8 mouse cellular contexts compared by ENCODE assay signal in genomic region chr4:152178916-152179705, GRCm38 (mm10). TPM values are rescaled to one million over a fixed set of nuclear protein-coding genes. Genes with fewer than 3 reads are reported as not detected.
DNase-seq lines count a peak whose midpoint lies in the region; ATAC-seq and TF ChIP-seq lines count a peak whose summit lies in the region.

No protein-coding gene starts in this region.

- ATAC-seq in heart, embryonic 13.5 days (ENCODE audit: extremely low read depth, insufficient number of reproducible peaks, low FRiP score, low TSS enrichment) = no peak
- no peak for ATAC-seq in liver, embryonic 12.5 days
- no peak; the same call in 1 of the 2 replicates for ATAC-seq in stomach, embryonic 16.5 days (ENCODE audit: insufficient read depth, low FRiP score)

- WGBS in heart, embryonic 13.5 days = 33% methylated on average over 16 of the region's 16 CpGs
- 20% methylated on average over 16 of the region's 16 CpGs for WGBS in liver, embryonic 12.5 days (ENCODE audit: insufficient replicate concordance)
- WGBS in stomach, embryonic 16.5 days = 33% methylated on average over 16 of the region's 16 CpGs

- no peak for TF ChIP-seq POLR2A in embryonic fibroblast, embryonic 13.5 days (IDR thresholded peaks at IDR 0.05; ENCODE audit: low read depth, low read length)

- peak overlapping the region; percentile 68 for H3K4me3 ChIP-seq in heart, embryonic 13.5 days
- H3K4me3 ChIP-seq in E14TG2a.4 (replicated peaks; ENCODE audit: low read length) = peak overlapping the region; percentile 94
- peak overlapping the region; percentile 93 for H3K4me3 ChIP-seq in embryonic fibroblast, embryonic 13.5 days (ENCODE audit: insufficient read depth, low read length)
- H3K4me3 ChIP-seq in liver, embryonic 12.5 days = peak overlapping the region; percentile 77
- peak overlapping the region; percentile 69 for H3K4me3 ChIP-seq in stomach, embryonic 16.5 days (replicated peaks; ENCODE audit: low read length)

- H3K27me3 ChIP-seq in heart, embryonic 13.5 days (replicated peaks) = peaks cover 33% of the 10 kb centered on the region
- H3K27me3 ChIP-seq in E14TG2a.4 (ENCODE audit: insufficient read depth, low read length) = peaks cover 41% of the 10 kb centered on the region
- peaks cover 20% of the 10 kb centered on the region for H3K27me3 ChIP-seq in liver, embryonic 12.5 days (replicated peaks)
- peaks cover 15% of the 10 kb centered on the region; the same call in 1 of the 2 replicates for H3K27me3 ChIP-seq in stomach, embryonic 16.5 days (ENCODE audit: control insufficient read depth, insufficient read depth, low read length)

- H3K36me3 ChIP-seq in heart, embryonic 13.5 days = no peaks in the 10 kb centered on the region
- H3K36me3 ChIP-seq in E14TG2a.4 (ENCODE audit: insufficient read depth, low read length) = peaks cover 45% of the 10 kb centered on the region
- H3K36me3 ChIP-seq in liver, embryonic 12.5 days = 0 out of 2 replicates have a peak, but pooled peaks cover 2% of the 10 kb centered on the region
- no peaks in the 10 kb centered on the region for H3K36me3 ChIP-seq in stomach, embryonic 16.5 days (ENCODE audit: control insufficient read depth, insufficient read depth, low read length)

- H3K4me2 ChIP-seq in heart, embryonic 13.5 days = peak overlapping the region; percentile 98
- H3K4me2 ChIP-seq in liver, embryonic 12.5 days = peak overlapping the region; percentile 97
- H3K4me2 ChIP-seq in stomach, embryonic 16.5 days (ENCODE audit: low read depth, low read length) = peak overlapping the region; percentile 98

- no peak for TF ChIP-seq CTCF in E14TG2a.4 (conservative IDR thresholded peaks at IDR 0.05; ENCODE audit: low read length)
- no peak for TF ChIP-seq CTCF in embryonic fibroblast, embryonic 13.5 days (IDR thresholded peaks at IDR 0.05; ENCODE audit: borderline replicate concordance, insufficient read depth, low read length)

- peak overlapping the region; percentile 81 for H3K9ac ChIP-seq in heart, embryonic 13.5 days
- peak overlapping the region; percentile 92 for H3K9ac ChIP-seq in liver, embryonic 12.5 days
- peak overlapping the region; percentile 69 for H3K9ac ChIP-seq in stomach, embryonic 16.5 days (ENCODE audit: low read length)

- peaks cover 27% of the 10 kb centered on the region for H3K4me1 ChIP-seq in heart, embryonic 13.5 days
- peaks cover 46% of the 10 kb centered on the region for H3K4me1 ChIP-seq in E14TG2a.4 (replicated peaks; ENCODE audit: low read depth, low read length)
- H3K4me1 ChIP-seq in embryonic fibroblast, embryonic 13.5 days (ENCODE audit: control insufficient read depth, insufficient read depth, low read length) = peaks cover 6% of the 10 kb centered on the region; the same call in 1 of the 2 replicates
- peaks cover 46% of the 10 kb centered on the region for H3K4me1 ChIP-seq in liver, embryonic 12.5 days
- H3K4me1 ChIP-seq in stomach, embryonic 16.5 days (ENCODE audit: control insufficient read depth, insufficient read depth, low read length) = peaks cover 17% of the 10 kb centered on the region

- intact Hi-C loops in heart, postnatal 25 days (cut with DNase I) = no loop called here
- intact Hi-C loops in gastrocnemius, postnatal 14 days (cut with DNase I; ENCODE audit: low total_unique reads) = no loop called here

- DNase-seq in heart, postnatal 25 days (ENCODE audit: low spot score) = no peak
- DNase-seq in gastrocnemius, postnatal 25 days = no peak
- no peak for DNase-seq in gastrocnemius, postnatal 14 days

- H3K9me3 ChIP-seq in heart, embryonic 13.5 days = no peaks in the 10 kb centered on the region
- no peaks in the 10 kb centered on the region for H3K9me3 ChIP-seq in E14TG2a.4 (ENCODE audit: low read length)
- H3K9me3 ChIP-seq in liver, embryonic 12.5 days (replicated peaks) = no peaks in the 10 kb centered on the region
- H3K9me3 ChIP-seq in stomach, embryonic 16.5 days (replicated peaks; ENCODE audit: control insufficient read depth, low read length) = no peaks in the 10 kb centered on the region

- H3K27ac ChIP-seq in heart, embryonic 13.5 days (replicated peaks) = no peak overlapping the region
- 0 out of 2 replicates have a peak overlapping the region, but pooled peaks have one; percentile 11 for H3K27ac ChIP-seq in embryonic fibroblast, embryonic 13.5 days (ENCODE audit: insufficient read depth, low read length)
- no peak overlapping the region for H3K27ac ChIP-seq in liver, embryonic 12.5 days
- H3K27ac ChIP-seq in stomach, embryonic 16.5 days (ENCODE audit: low read length) = no peak overlapping the region

RNA-seq across cellular contexts. Expression of gene Acot7, which starts 1.2 kb away (rescaled TPM):
- polyA plus RNA-seq in heart, embryonic 13.5 days (2015; fragmentation: Nextera tagmentation; extraction: Ambion mirVana) = 73.9 and 84.7 TPM in 2 replicates
- total RNA-seq in heart, postnatal 25 days (2021) = 10 to 100 TPM; 53.4 to 58.8 TPM
- polyA plus RNA-seq in embryonic fibroblast, embryonic 13.5 days (2011; ENCODE audit: insufficient read length, low read depth, missing spikeins) = 79.9 and 108 TPM in 2 replicates
- 33.0 and 36.2 TPM in 2 replicates for polyA plus RNA-seq in liver, embryonic 12.5 days (2016; fragmentation: Nextera tagmentation; extraction: Ambion mirVana)
- 57.3 and 60.4 TPM in 2 replicates for polyA plus RNA-seq in stomach, embryonic 16.5 days (2015; fragmentation: Nextera tagmentation; extraction: Ambion mirVana)
- total RNA-seq in gastrocnemius, postnatal 25 days (2021) = 10 to 100 TPM; 15.4 to 19.1 TPM
- 10 to 100 TPM; 12.5 to 13.2 TPM for total RNA-seq in gastrocnemius, postnatal 14 days (2021)

RNA-seq across cellular contexts. Expression of gene Hes2, which starts 20.4 kb away (rescaled TPM):
- polyA plus RNA-seq in heart, embryonic 13.5 days (2015; fragmentation: Nextera tagmentation; extraction: Ambion mirVana) = not detected in 2 replicates
- total RNA-seq in heart, postnatal 25 days (2021) = not detected
- not detected in 2 replicates for polyA plus RNA-seq in embryonic fibroblast, embryonic 13.5 days (2011; ENCODE audit: insufficient read length, low read depth, missing spikeins)
- polyA plus RNA-seq in liver, embryonic 12.5 days (2016; fragmentation: Nextera tagmentation; extraction: Ambion mirVana) = 0.05 TPM in 1 of 2 replicates, not detected in the other
- polyA plus RNA-seq in stomach, embryonic 16.5 days (2015; fragmentation: Nextera tagmentation; extraction: Ambion mirVana) = 0.56 and 0.75 TPM in 2 replicates
- total RNA-seq in gastrocnemius, postnatal 25 days (2021) = not detected
- total RNA-seq in gastrocnemius, postnatal 14 days (2021) = not detected

RNA-seq across cellular contexts. Expression of gene Espn, which starts 26.9 kb away (rescaled TPM):
- polyA plus RNA-seq in heart, embryonic 13.5 days (2015; fragmentation: Nextera tagmentation; extraction: Ambion mirVana) = 0.87 and 1.1 TPM in 2 replicates
- 1 to 10 TPM; 1.7 to 2.2 TPM for total RNA-seq in heart, postnatal 25 days (2021)
- 0.56 and 0.68 TPM in 2 replicates for polyA plus RNA-seq in embryonic fibroblast, embryonic 13.5 days (2011; ENCODE audit: insufficient read length, low read depth, missing spikeins)
- 2.6 and 2.9 TPM in 2 replicates for polyA plus RNA-seq in liver, embryonic 12.5 days (2016; fragmentation: Nextera tagmentation; extraction: Ambion mirVana)
- 8.6 and 9.1 TPM in 2 replicates for polyA plus RNA-seq in stomach, embryonic 16.5 days (2015; fragmentation: Nextera tagmentation; extraction: Ambion mirVana)
- total RNA-seq in gastrocnemius, postnatal 25 days (2021) = under 1 TPM; 0.23 to 0.38 TPM
- under 1 TPM; 0.58 to 0.90 TPM for total RNA-seq in gastrocnemius, postnatal 14 days (2021)
